Mouse (Mus musculus): Measurements from ENCODE around the gene Gm30191. TPM values are rescaled to one million over a fixed set of nuclear protein-coding genes. Genes with fewer than 3 reads are reported as not detected.

Gene Gm30191
- polyA plus RNA-seq, 1 experiment from 2014 or later: not detected

DNA sequence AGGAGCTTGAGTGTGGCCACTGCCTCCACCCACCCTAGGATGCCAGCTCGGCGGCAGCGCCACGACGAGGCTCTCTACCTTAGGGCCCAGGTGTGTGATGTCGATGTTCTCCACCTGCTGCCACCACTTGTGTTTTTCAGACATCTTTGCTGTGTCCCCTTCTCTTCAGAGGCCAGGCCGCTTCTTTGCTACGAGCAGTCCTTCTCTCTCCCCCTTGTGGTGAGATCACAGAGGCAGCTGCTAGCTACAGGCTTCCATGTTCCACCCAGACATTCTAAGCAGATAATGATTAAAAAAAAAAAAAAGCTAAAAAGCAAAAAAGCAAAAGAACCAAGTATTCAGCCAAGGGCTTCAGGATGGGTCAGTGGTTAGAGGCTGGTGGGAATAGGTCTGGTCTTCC lies 19.5 kb upstream of the Gm30191 start, which contains the start of gene Catsper4:
Gene Catsper4, minus strand, starts transcription at position 190 of the 400 bp plus-strand sequence.
- 76% methylated on average over 8 of the region's 8 CpGs for WGBS
- Histone ChIP-seq H3K27ac (ENCODE audit: low read depth, low read length) (no peak within 1 kb of the TSS), H3K9me3 (ENCODE audit: control insufficient read depth) (no peaks in the 10 kb centered on the region), H3K27me3 (replicated peaks; ENCODE audit: control insufficient read depth, insufficient read depth, low read length) (no peaks in the 10 kb centered on the region), H3K4me1 (replicated peaks; ENCODE audit: control insufficient read depth, insufficient read depth, low read length) (peaks cover 4% of the 10 kb centered on the region; the same call in 1 of the 2 replicates), H3K9ac (ENCODE audit: low read depth, low read length) (no peak within 1 kb of the TSS), H3K4me2 (replicated peaks; ENCODE audit: low read depth) (no peak within 1 kb of the TSS), H3K36me3 (ENCODE audit: control insufficient read depth, insufficient read depth) (peaks cover 21% of the 10 kb centered on the region), H3K4me3 (ENCODE audit: low read depth, low read length) (no peak within 1 kb of the TSS)
- ATAC-seq: no peak
- TF ChIP-seq CTCF (IDR thresholded peaks at IDR 0.05; ENCODE audit: low read depth): peak; percentile 59

DNA sequence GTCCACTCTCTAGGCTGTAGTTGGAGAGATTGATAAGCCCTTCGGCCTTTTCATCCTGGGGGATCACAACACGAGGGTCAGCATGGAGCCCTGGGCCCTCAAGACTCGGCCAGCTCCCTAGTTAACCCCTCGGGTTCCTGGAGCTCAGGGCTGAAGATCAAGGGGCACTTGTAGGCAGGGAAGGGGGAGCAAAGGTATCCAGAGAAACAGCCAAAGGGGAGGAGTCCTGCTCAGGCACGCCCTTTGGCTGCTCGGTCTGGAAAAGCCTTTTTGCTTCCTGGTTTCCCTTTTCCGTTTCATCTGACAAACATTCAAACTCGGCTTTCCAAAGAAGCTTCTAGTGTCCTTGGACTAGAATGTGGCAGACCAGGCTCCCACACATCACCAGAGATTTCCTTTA lies 16.3 kb upstream of the Gm30191 start:
- Histone ChIP-seq H3K9me3 (ENCODE audit: control insufficient read depth) (no peaks in the 10 kb centered on the region), H3K9ac (ENCODE audit: low read depth, low read length) (no peak overlapping the region), H3K27ac (ENCODE audit: low read depth, low read length) (no peak overlapping the region), H3K4me2 (replicated peaks; ENCODE audit: low read depth) (peak overlapping the region; percentile 18; the same call in 1 of the 2 replicates), H3K4me1 (replicated peaks; ENCODE audit: control insufficient read depth, insufficient read depth, low read length) (peaks cover 4% of the 10 kb centered on the region; the same call in 1 of the 2 replicates), H3K36me3 (ENCODE audit: control insufficient read depth, insufficient read depth) (peaks cover 39% of the 10 kb centered on the region), H3K27me3 (replicated peaks; ENCODE audit: control insufficient read depth, insufficient read depth, low read length) (no peaks in the 10 kb centered on the region), H3K4me3 (ENCODE audit: low read depth, low read length) (no peak overlapping the region)
- no peak for TF ChIP-seq CTCF (IDR thresholded peaks at IDR 0.05; ENCODE audit: low read depth)
- 15% methylated on average over 8 of the region's 8 CpGs for WGBS
- ATAC-seq: peak; percentile 65

DNA sequence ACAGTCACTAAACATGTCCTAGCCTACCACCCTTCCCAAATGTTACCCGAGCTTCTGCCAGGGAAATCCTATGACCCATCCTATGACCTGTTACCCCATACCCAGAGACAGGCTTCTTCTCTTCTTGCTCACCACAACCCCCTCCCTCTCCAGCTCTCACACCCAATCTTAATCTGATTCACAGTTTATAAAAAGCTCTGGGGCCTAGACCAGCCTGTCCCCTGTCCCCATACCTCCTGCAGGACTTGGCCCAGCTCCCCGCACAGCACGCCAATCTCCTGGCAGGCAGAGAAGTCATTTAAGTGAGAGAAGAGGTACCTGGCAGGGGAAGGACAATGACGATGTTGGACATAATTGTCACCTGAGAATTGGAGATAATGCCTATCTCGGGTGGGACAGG lies 11.9 kb upstream of the Gm30191 start:
- Histone ChIP-seq H3K4me1 (replicated peaks; ENCODE audit: control insufficient read depth, insufficient read depth, low read length) (peaks cover 4% of the 10 kb centered on the region; the same call in 1 of the 2 replicates), H3K27ac (ENCODE audit: low read depth, low read length) (no peak overlapping the region), H3K36me3 (ENCODE audit: control insufficient read depth, insufficient read depth) (peaks cover 29% of the 10 kb centered on the region), H3K4me2 (replicated peaks; ENCODE audit: low read depth) (no peak overlapping the region), H3K27me3 (replicated peaks; ENCODE audit: control insufficient read depth, insufficient read depth, low read length) (no peaks in the 10 kb centered on the region), H3K9ac (ENCODE audit: low read depth, low read length) (no peak overlapping the region), H3K4me3 (ENCODE audit: low read depth, low read length) (no peak overlapping the region), H3K9me3 (ENCODE audit: control insufficient read depth) (no peaks in the 10 kb centered on the region)
- WGBS: 73% methylated on average over 5 of the region's 5 CpGs
- ATAC-seq: no peak
- no peak for TF ChIP-seq CTCF (IDR thresholded peaks at IDR 0.05; ENCODE audit: low read depth)

DNA sequence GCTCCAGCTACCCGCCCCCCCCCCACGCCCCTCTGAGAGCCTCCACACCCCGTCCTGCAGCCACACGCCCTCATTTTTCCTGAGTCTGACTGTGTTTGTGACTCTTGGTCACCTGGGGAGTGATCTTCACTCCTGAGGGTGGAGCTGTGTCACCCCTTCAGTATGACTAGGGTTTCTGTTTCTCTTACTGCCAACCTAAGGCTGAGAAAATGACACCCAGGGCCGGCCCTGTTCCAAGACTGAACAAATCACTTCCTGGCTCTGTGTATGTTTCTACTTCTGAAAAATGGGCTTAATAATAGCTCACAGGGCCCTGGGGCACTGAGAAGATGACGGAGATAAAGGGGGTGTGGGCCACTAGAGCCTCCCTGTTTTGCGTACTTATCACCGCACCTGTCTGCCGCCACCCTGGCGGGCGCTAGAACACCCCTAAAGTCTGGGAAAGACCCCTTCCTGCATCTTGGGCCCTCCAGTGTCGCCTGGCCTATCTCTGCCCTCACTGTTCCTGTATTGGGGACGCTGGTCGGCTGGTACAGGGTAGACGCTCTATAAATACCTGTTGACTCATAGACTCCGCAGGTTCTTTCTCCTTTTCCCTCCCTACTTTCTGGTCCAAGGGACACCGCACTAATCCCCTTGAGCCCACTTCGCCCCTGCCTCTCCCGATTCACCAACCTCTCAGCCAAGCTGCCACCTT lies 9.0 kb upstream of the Gm30191 start:
- Histone ChIP-seq H3K9me3 (ENCODE audit: control insufficient read depth) (no peaks in the 10 kb centered on the region), H3K36me3 (ENCODE audit: control insufficient read depth, insufficient read depth) (peaks cover 19% of the 10 kb centered on the region; the same call in 1 of the 2 replicates), H3K4me2 (replicated peaks; ENCODE audit: low read depth) (peak overlapping the region; percentile 66), H3K27ac (ENCODE audit: low read depth, low read length) (peak overlapping the region; percentile 87), H3K27me3 (replicated peaks; ENCODE audit: control insufficient read depth, insufficient read depth, low read length) (no peaks in the 10 kb centered on the region), H3K4me3 (ENCODE audit: low read depth, low read length) (peak overlapping the region; percentile 60), H3K4me1 (replicated peaks; ENCODE audit: control insufficient read depth, insufficient read depth, low read length) (no peaks in the 10 kb centered on the region; the same call in 1 of the 2 replicates), H3K9ac (ENCODE audit: low read depth, low read length) (peak overlapping the region; percentile 50)
- 12% methylated on average over 19 of the region's 19 CpGs for WGBS
- no peak for TF ChIP-seq CTCF (IDR thresholded peaks at IDR 0.05; ENCODE audit: low read depth)
- peak; percentile 74 for ATAC-seq

DNA sequence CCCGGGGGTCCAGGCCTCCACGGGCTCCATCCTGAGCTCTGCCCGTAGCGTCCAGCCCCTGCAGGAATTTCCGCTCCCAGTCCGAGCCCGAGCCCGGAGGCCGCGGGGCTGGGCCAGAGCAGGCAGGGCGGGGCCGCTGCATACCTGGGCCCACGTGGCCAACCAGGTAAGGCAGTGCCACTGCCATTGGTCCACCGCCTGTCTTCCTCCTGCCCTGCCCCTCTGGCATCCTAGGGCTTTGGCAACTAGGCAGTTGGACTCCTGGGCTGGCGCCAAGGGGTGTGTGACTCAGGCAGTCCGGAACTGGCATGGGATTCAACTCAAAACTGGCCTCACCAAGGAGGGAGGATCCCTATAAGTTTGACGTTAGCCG lies 8.5 kb upstream of the Gm30191 start, which contains the start of gene Cnksr1:
Gene Cnksr1, minus strand, starts transcription at position 121 of the 373 bp plus-strand sequence.
- peak within 1 kb of the TSS; percentile 60 for H3K4me3 ChIP-seq (ENCODE audit: low read depth, low read length)
- H3K27me3 ChIP-seq (replicated peaks; ENCODE audit: control insufficient read depth, insufficient read depth, low read length): no peaks in the 10 kb centered on the region
- peak within 1 kb of the TSS; percentile 87 for H3K27ac ChIP-seq (ENCODE audit: low read depth, low read length)
- no peaks in the 10 kb centered on the region; the same call in 1 of the 2 replicates for H3K4me1 ChIP-seq (replicated peaks; ENCODE audit: control insufficient read depth, insufficient read depth, low read length)
- peak within 1 kb of the TSS; percentile 50 for H3K9ac ChIP-seq (ENCODE audit: low read depth, low read length)
- H3K4me2 ChIP-seq (replicated peaks; ENCODE audit: low read depth): peak within 1 kb of the TSS; percentile 66
- 3% methylated on average over 18 of the region's 18 CpGs for WGBS
- ATAC-seq: peak; percentile 97
- H3K9me3 ChIP-seq (ENCODE audit: control insufficient read depth): no peaks in the 10 kb centered on the region
- H3K36me3 ChIP-seq (ENCODE audit: control insufficient read depth, insufficient read depth): peaks cover 13% of the 10 kb centered on the region; the same call in 1 of the 2 replicates
- TF ChIP-seq CTCF (IDR thresholded peaks at IDR 0.05; ENCODE audit: low read depth): no peak

DNA sequence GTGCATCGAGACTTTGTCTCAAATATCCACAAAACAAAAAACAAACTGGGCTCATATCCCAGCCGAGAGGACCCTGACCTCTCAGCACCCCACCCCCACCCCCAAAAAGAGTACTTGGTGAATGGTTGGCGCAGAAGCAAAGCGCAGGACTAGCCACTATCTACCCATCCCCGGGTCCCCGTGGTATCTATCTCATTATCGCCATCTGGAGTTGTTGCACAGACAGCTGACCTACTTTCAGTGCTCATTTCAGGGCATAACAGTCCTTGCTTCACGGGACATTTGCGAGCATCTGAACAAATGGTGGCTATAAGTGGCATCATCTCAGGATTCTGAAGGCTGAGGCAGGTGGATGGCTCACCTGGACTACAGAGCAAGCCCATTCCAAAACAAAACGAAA lies 8.0 kb upstream of the Gm30191 start:
- peak; percentile 24; the same call in 1 of the 2 replicates for TF ChIP-seq CTCF (IDR thresholded peaks at IDR 0.05; ENCODE audit: low read depth)
- peak; percentile 6 for ATAC-seq
- H3K27me3 ChIP-seq (replicated peaks; ENCODE audit: control insufficient read depth, insufficient read depth, low read length): no peaks in the 10 kb centered on the region
- peak overlapping the region; percentile 87 for H3K27ac ChIP-seq (ENCODE audit: low read depth, low read length)
- 8% methylated on average over 10 of the region's 10 CpGs for WGBS
- peak overlapping the region; percentile 60 for H3K4me3 ChIP-seq (ENCODE audit: low read depth, low read length)
- H3K9ac ChIP-seq (ENCODE audit: low read depth, low read length): no peak overlapping the region; the same call in 1 of the 2 replicates
- peak overlapping the region; percentile 66 for H3K4me2 ChIP-seq (replicated peaks; ENCODE audit: low read depth)
- no peaks in the 10 kb centered on the region for H3K9me3 ChIP-seq (ENCODE audit: control insufficient read depth)
- H3K4me1 ChIP-seq (replicated peaks; ENCODE audit: control insufficient read depth, insufficient read depth, low read length): no peaks in the 10 kb centered on the region; the same call in 1 of the 2 replicates
- H3K36me3 ChIP-seq (ENCODE audit: control insufficient read depth, insufficient read depth): peaks cover 10% of the 10 kb centered on the region; the same call in 1 of the 2 replicates
